Mouse (Mus musculus) liver, embryonic 13.5 days (tissue): Measurements from ENCODE around the gene Cir1. TPM values are rescaled to one million over a fixed set of nuclear protein-coding genes. Genes with fewer than 3 reads are reported as not detected.

ENCODE experiments used
- ATAC-seq: fragments of 200-750 bp; cut with Nextera tagmentation; 2 replicates; pipeline ENCODE4 v1.8.0; 2017; ENCODE audit warnings: low read depth, mild to moderate bottlenecking, moderate number of reproducible peaks, moderate library complexity
- DNase-seq: peaks from one replicate; pipeline ENCODE4 v3.0.0; 2022
- H3K27ac ChIP-seq: fragments of 300-500 bp; sonication (generic); 2 replicates; pipeline ENCODE4 v1.5.1; 2015; ENCODE audit warnings: moderate library complexity, mild to moderate bottlenecking, inconsistent platforms
- H3K27me3 ChIP-seq: fragments of 300-500 bp; sonication (generic); 2 replicates; pipeline ENCODE4 v1.6.1; 2015; ENCODE audit warnings: mild to moderate bottlenecking, inconsistent platforms
- H3K36me3 ChIP-seq: fragments of 300-500 bp; sonication (generic); 2 replicates; pipeline ENCODE4 v1.6.1; 2015; ENCODE audit warnings: mild to moderate bottlenecking, inconsistent platforms
- H3K4me1 ChIP-seq: fragments of 300-500 bp; sonication (generic); replicated peaks from 2 replicates; pipeline ENCODE4 v1.6.1; 2015; ENCODE audit warnings: inconsistent platforms
- H3K4me2 ChIP-seq: fragments of 300-500 bp; sonication (generic); 2 replicates; pipeline ENCODE4 v1.6.1; 2015; ENCODE audit warnings: inconsistent platforms, mild to moderate bottlenecking, moderate library complexity
- H3K4me3 ChIP-seq: fragments of 300-500 bp; sonication (generic); replicated peaks from 2 replicates; pipeline ENCODE4 v1.5.1; 2015; ENCODE audit warnings: mild to moderate bottlenecking, inconsistent platforms
- H3K9ac ChIP-seq: fragments of 300-500 bp; sonication (generic); 2 replicates; pipeline ENCODE4 v1.6.1; 2015; ENCODE audit warnings: mild to moderate bottlenecking, inconsistent platforms
- H3K9me3 ChIP-seq: fragments of 300-500 bp; sonication (generic); replicated peaks from 2 replicates; pipeline ENCODE4 v1.6.1; 2016; ENCODE audit warnings: inconsistent platforms
- WGBS: fragments of 180-500 bp; shearing (Covaris S2); methylation state at CpG from one replicate; pipeline ENCODE4 v1.1.7; 2015; ENCODE audit not compliant: insufficient replicate concordance; 5-methylcytosine and 5-hydroxymethylcytosine counted together
- polyA plus RNA-seq: library from polyadenylated mRNA; unstranded; fragments of >200 nt; fragmentation: Nextera tagmentation; extraction: Ambion mirVana; gene quantifications from 2 replicates; pipeline ENCODE4 v1.2.1, GENCODE M21; 2015

The Cir1 gene
- polyA plus RNA-seq, 1 experiment from 2014 or later, result 21.3 TPM

- Histone ChIP-seq H3K27me3 (peaks cover 94% of the 10 kb centered on the region), H3K36me3 (no peaks in the 10 kb centered on the region), H3K4me1 (peaks cover 39% of the 10 kb centered on the region), H3K4me2 (0 out of 2 replicates have a peak overlapping the region, but pooled peaks have one; percentile 23), H3K9ac (no peak overlapping the region), H3K27ac (no peak overlapping the region), H3K4me3 (peak overlapping the region; percentile 11; the same call in 1 of the 2 replicates), H3K9me3 (no peaks in the 10 kb centered on the region)
- 1% methylated on average over 38 of the region's 38 CpGs for WGBS
- no peak for DNase-seq
- ATAC-seq, result no peak
Measured at GRCm38 (mm10) chr2:73270593-73271458, 41.7 kb downstream of the Cir1 start.

GRCm38 (mm10) chr2:73270071-73270592 is 42.4 kb downstream of the Cir1 start:
- Histone ChIP-seq H3K9ac (no peak overlapping the region), H3K27ac (no peak overlapping the region), H3K27me3 (peaks cover 97% of the 10 kb centered on the region), H3K4me2 (no peak overlapping the region), H3K4me3 (0 out of 2 replicates have a peak overlapping the region, but pooled peaks have one; percentile 11), H3K36me3 (no peaks in the 10 kb centered on the region), H3K9me3 (no peaks in the 10 kb centered on the region), H3K4me1 (peaks cover 39% of the 10 kb centered on the region)
- DNase-seq (no peak), ATAC-seq (no peak)
- under 1% methylated on average over 14 of the region's 14 CpGs for WGBS

- Histone ChIP-seq H3K4me2 (no peak overlapping the region), H3K9ac (no peak overlapping the region), H3K36me3 (no peaks in the 10 kb centered on the region), H3K4me1 (peaks cover 39% of the 10 kb centered on the region), H3K27me3 (peaks cover 98% of the 10 kb centered on the region), H3K27ac (no peak overlapping the region), H3K9me3 (no peaks in the 10 kb centered on the region), H3K4me3 (no peak overlapping the region)
- ATAC-seq (no peak), DNase-seq (no peak)
- WGBS, result 3% methylated on average over 17 of the region's 17 CpGs
Measured at GRCm38 (mm10) chr2:73269666-73270065, 42.8 kb downstream of the Cir1 start.

- H3K9me3 ChIP-seq, result no peaks in the 10 kb centered on the region
- H3K4me2 ChIP-seq, result no peak overlapping the region
- 6% methylated on average over 8 of the region's 8 CpGs for WGBS
- peaks cover 37% of the 10 kb centered on the region for H3K4me1 ChIP-seq
- no peak overlapping the region for H3K4me3 ChIP-seq
- peaks cover 98% of the 10 kb centered on the region for H3K27me3 ChIP-seq
- ATAC-seq (no peak), DNase-seq (no peak)
- no peaks in the 10 kb centered on the region for H3K36me3 ChIP-seq
- no peak overlapping the region for H3K9ac ChIP-seq
- H3K27ac ChIP-seq, result no peak overlapping the region
Measured at GRCm38 (mm10) chr2:73268836-73269395, 43.6 kb downstream of the Cir1 start.

GRCm38 (mm10) chr2:73268281-73268680 is 44.2 kb downstream of the Cir1 start:
- H3K27me3 ChIP-seq, result peaks cover 98% of the 10 kb centered on the region
- H3K27ac ChIP-seq, result no peak overlapping the region
- no peak overlapping the region for H3K9ac ChIP-seq
- no peak for DNase-seq
- no peak overlapping the region for H3K4me2 ChIP-seq
- H3K36me3 ChIP-seq, result no peaks in the 10 kb centered on the region
- no peaks in the 10 kb centered on the region for H3K9me3 ChIP-seq
- peaks cover 36% of the 10 kb centered on the region for H3K4me1 ChIP-seq
- H3K4me3 ChIP-seq, result no peak overlapping the region
- WGBS, result 2% methylated on average over 12 of the region's 12 CpGs
- ATAC-seq, result no peak

- Histone ChIP-seq H3K9me3 (no peaks in the 10 kb centered on the region), H3K4me3 (no peak overlapping the region), H3K9ac (no peak overlapping the region), H3K36me3 (no peaks in the 10 kb centered on the region), H3K4me2 (no peak overlapping the region), H3K27me3 (peaks cover 98% of the 10 kb centered on the region), H3K4me1 (peaks cover 31% of the 10 kb centered on the region), H3K27ac (no peak overlapping the region)
- WGBS, result 2% methylated on average over 4 of the region's 4 CpGs
- DNase-seq, result no peak
- ATAC-seq, result no peak
Measured at GRCm38 (mm10) chr2:73267818-73268217, 44.7 kb downstream of the Cir1 start.

- DNase-seq, result no peak
- no peak overlapping the region for H3K27ac ChIP-seq
- H3K4me1 ChIP-seq, result peaks cover 28% of the 10 kb centered on the region
- H3K27me3 ChIP-seq, result peaks cover 98% of the 10 kb centered on the region
- no peak overlapping the region for H3K9ac ChIP-seq
- no peak for ATAC-seq
- no peak overlapping the region for H3K4me2 ChIP-seq
- WGBS, result 19% methylated on average over 3 of the region's 3 CpGs
- no peaks in the 10 kb centered on the region for H3K9me3 ChIP-seq
- no peaks in the 10 kb centered on the region for H3K36me3 ChIP-seq
- no peak overlapping the region for H3K4me3 ChIP-seq
Measured at GRCm38 (mm10) chr2:73267231-73267630, 45.3 kb downstream of the Cir1 start.

- peaks cover 98% of the 10 kb centered on the region for H3K27me3 ChIP-seq
- H3K4me3 ChIP-seq, result no peak overlapping the region
- no peak overlapping the region for H3K4me2 ChIP-seq
- no peak for DNase-seq
- no peaks in the 10 kb centered on the region for H3K36me3 ChIP-seq
- no peak overlapping the region for H3K27ac ChIP-seq
- peaks cover 22% of the 10 kb centered on the region for H3K4me1 ChIP-seq
- 17% methylated on average over 1 of the region's 1 CpGs for WGBS
- ATAC-seq, result no peak
- H3K9ac ChIP-seq, result no peak overlapping the region
- H3K9me3 ChIP-seq, result no peaks in the 10 kb centered on the region
Measured at GRCm38 (mm10) chr2:73266623-73267022, 45.9 kb downstream of the Cir1 start.

- Histone ChIP-seq H3K27ac (no peak overlapping the region), H3K4me3 (no peak overlapping the region), H3K4me2 (no peak overlapping the region), H3K9ac (no peak overlapping the region), H3K27me3 (peaks cover 95% of the 10 kb centered on the region), H3K36me3 (no peaks in the 10 kb centered on the region), H3K9me3 (no peaks in the 10 kb centered on the region), H3K4me1 (peaks cover 16% of the 10 kb centered on the region)
- WGBS, result 6% methylated on average over 5 of the region's 5 CpGs
- no peak for ATAC-seq
- DNase-seq, result no peak
Measured at GRCm38 (mm10) chr2:73266011-73266410, 46.5 kb downstream of the Cir1 start.

GRCm38 (mm10) chr2:73264611-73265195 is 47.8 kb downstream of the Cir1 start:
- peak overlapping the region; percentile 51; the same call in 1 of the 2 replicates for H3K4me2 ChIP-seq
- 0 out of 2 replicates have a peak overlapping the region, but pooled peaks have one; percentile 36 for H3K4me3 ChIP-seq
- ATAC-seq (no peak), DNase-seq (no peak)
- no peak overlapping the region for H3K27ac ChIP-seq
- H3K36me3 ChIP-seq, result no peaks in the 10 kb centered on the region
- peaks cover 85% of the 10 kb centered on the region for H3K27me3 ChIP-seq
- H3K9me3 ChIP-seq, result no peaks in the 10 kb centered on the region
- H3K9ac ChIP-seq, result no peak overlapping the region
- WGBS, result 5% methylated on average over 11 of the region's 11 CpGs
- H3K4me1 ChIP-seq, result peaks cover 10% of the 10 kb centered on the region
